Mouse (Mus musculus) cerebellum, adult 2 months (tissue): ENCODE results near the gene Scn4b. TPM values are rescaled to one million over a fixed set of nuclear protein-coding genes. Genes with fewer than 3 reads are reported as not detected.

Source experiments
- DNase-seq, 2 experiments: peaks; one replicate each; pipeline ENCODE4 v3.0.0; 2021
- H3K27ac ChIP-seq: fragments of 200-500 bp; 2 replicates; pipeline ENCODE4 v1.5.1; 2012; ENCODE audit warnings: low read length, control low read depth, inconsistent platforms; ENCODE audit not compliant: insufficient read depth
- H3K27me3 ChIP-seq: fragments of 200-500 bp; 2 replicates; pipeline ENCODE4 v1.6.1; 2012; ENCODE audit warnings: inconsistent platforms, mild to moderate bottlenecking, low read length, moderate library complexity; ENCODE audit not compliant: control insufficient read depth, insufficient read depth
- H3K4me1 ChIP-seq: fragments of 200-500 bp; 2 replicates; pipeline ENCODE4 v1.6.1; 2011; ENCODE audit warnings: low read length; ENCODE audit not compliant: control insufficient read depth, insufficient read depth
- H3K4me3 ChIP-seq: fragments of 200-500 bp; replicated peaks from 2 replicates; pipeline ENCODE3; 2011; ENCODE audit warnings: mild to moderate bottlenecking, low read depth, low read length, control low read depth; ENCODE audit not compliant: insufficient read depth
- CTCF ChIP-seq: fragments of 200-500 bp; IDR thresholded peaks from 2 replicates; pipeline ENCODE4 v1.5.1; 2011; ENCODE audit warnings: low read depth, mild to moderate bottlenecking, control low read depth, low read length, moderate library complexity, borderline replicate concordance; ENCODE audit not compliant: insufficient read depth
- POLR2A ChIP-seq: fragments of 200-500 bp; IDR thresholded peaks from 2 replicates; pipeline ENCODE4 v1.6.1; 2011; ENCODE audit warnings: low read length, control low read depth, borderline replicate concordance; ENCODE audit not compliant: insufficient read depth
- whole genome bisulfite sequencing: fragments of 180-500 bp; shearing (Covaris S2); methylation state at CpG from one replicate; pipeline ENCODE4 v1.1.7; 2018; 5-methylcytosine and 5-hydroxymethylcytosine counted together
- polyA plus RNA-seq: library from polyadenylated mRNA; depleted of rRNA; stranded (reverse); fragments of >200 nt; gene quantifications from 2 replicates; pipeline ENCODE4 v1.2.3, GENCODE M21; 2012; rRNA removed

Scn4b gene
- 78.8 and 109 TPM in 2 replicates for polyA plus RNA-seq

GRCm38 (mm10) chr9:45138191-45139032, at the start of gene Scn4b:
TSS of gene Scn4b (plus strand) at chr9:45138395.
- WGBS, result under 1% methylated on average over 73 of the region's 76 CpGs
- Histone ChIP-seq H3K4me3 (peak within 1 kb of the TSS; percentile 39), H3K27ac (no peak within 1 kb of the TSS), H3K27me3 (no peaks in the 10 kb centered on the region; the same call in 1 of the 2 replicates), H3K4me1 (peaks cover 3% of the 10 kb centered on the region; the same call in 1 of the 2 replicates)
- peak in 1 of 2 experiments; percentile 43 for DNase-seq
- TF ChIP-seq CTCF (no peak), POLR2A (no peak)

- Histone ChIP-seq H3K27me3 (no peaks in the 10 kb centered on the region), H3K4me1 (peaks cover 25% of the 10 kb centered on the region), H3K4me3 (no peak overlapping the region), H3K27ac (peak overlapping the region; percentile 23; the same call in 1 of the 2 replicates)
- TF ChIP-seq POLR2A, result no peak
- TF ChIP-seq CTCF, result peak; percentile 33; the same call in 1 of the 2 replicates
- no peak for DNase-seq
- WGBS, result 80% methylated on average over 3 of the region's 3 CpGs
Measured at GRCm38 (mm10) chr9:45090811-45091210, 47.4 kb upstream of the Scn4b start.

- TF ChIP-seq CTCF (no peak), POLR2A (no peak)
- Histone ChIP-seq H3K27ac (no peak overlapping the region), H3K4me3 (no peak overlapping the region), H3K4me1 (peaks cover 10% of the 10 kb centered on the region; the same call in 1 of the 2 replicates), H3K27me3 (no peaks in the 10 kb centered on the region)
- 81% methylated on average over 4 of the region's 4 CpGs for WGBS
- no peak for DNase-seq
Measured at GRCm38 (mm10) chr9:45092641-45093040, 45.6 kb upstream of the Scn4b start.

GRCm38 (mm10) chr9:45095149-45095937, 42.9 kb upstream of the Scn4b start:
- DNase-seq, result no peak
- no peaks in the 10 kb centered on the region for H3K27me3 ChIP-seq
- 0 out of 2 replicates have a peak, but pooled peaks cover 2% of the 10 kb centered on the region for H3K4me1 ChIP-seq
- H3K4me3 ChIP-seq, result no peak overlapping the region
- TF ChIP-seq CTCF, result no peak
- no peak for TF ChIP-seq POLR2A
- H3K27ac ChIP-seq, result no peak overlapping the region
- 83% methylated on average over 6 of the region's 6 CpGs for WGBS

GRCm38 (mm10) chr9:45097877-45098276, 40.3 kb upstream of the Scn4b start:
- WGBS, result 75% methylated on average over 5 of the region's 5 CpGs
- Histone ChIP-seq H3K27ac (no peak overlapping the region), H3K4me1 (no peaks in the 10 kb centered on the region), H3K4me3 (no peak overlapping the region), H3K27me3 (no peaks in the 10 kb centered on the region; the same call in 1 of the 2 replicates)
- DNase-seq, result no peak
- TF ChIP-seq POLR2A (no peak), CTCF (no peak)

GRCm38 (mm10) chr9:45098426-45098825, 39.8 kb upstream of the Scn4b start:
- DNase-seq, result no peak
- H3K4me1 ChIP-seq, result no peaks in the 10 kb centered on the region
- H3K27me3 ChIP-seq, result no peaks in the 10 kb centered on the region; the same call in 1 of the 2 replicates
- H3K4me3 ChIP-seq, result no peak overlapping the region
- TF ChIP-seq CTCF, result no peak
- no peak for TF ChIP-seq POLR2A
- 30% methylated on average over 3 of the region's 3 CpGs for WGBS
- H3K27ac ChIP-seq, result no peak overlapping the region

GRCm38 (mm10) chr9:45102528-45102927, 35.7 kb upstream of the Scn4b start:
- Histone ChIP-seq H3K27ac (no peak overlapping the region), H3K4me3 (no peak overlapping the region), H3K4me1 (no peaks in the 10 kb centered on the region), H3K27me3 (no peaks in the 10 kb centered on the region; the same call in 1 of the 2 replicates)
- no peak for DNase-seq
- TF ChIP-seq POLR2A (no peak), CTCF (no peak)
- WGBS, result 94% methylated on average over 1 of the region's 1 CpGs
